Mouse (Mus musculus): ENCODE measurements around the gene Ankrd36. TPM values are rescaled to one million over a fixed set of nuclear protein-coding genes. Genes with fewer than 3 reads are reported as not detected.
"Not testable (repeated sequence)": the region's sequence is repeated elsewhere in the genome, so short reads cannot be mapped to it uniquely, and the experiment has no call there.

Gene Ankrd36
- total RNA-seq (2022): not detected

- DNase-seq (ENCODE audit: low spot score in 2 of 2): no peak
Observed at GRCm38 (mm10) chr11:5569474-5569873, at the start of gene Ankrd36. Ankrd36 (plus strand) TSS chr11:5569684.

- peak; percentile 95 to 98 for DNase-seq (ENCODE audit: low spot score in 2 of 2)
Observed at GRCm38 (mm10) chr11:5520412-5521265, 48.8 kb upstream of the Ankrd36 start, which contains the start of gene Xbp1. Xbp1 (plus strand) TSS chr11:5520659.

- DNase-seq (ENCODE audit: low spot score in 2 of 2): no peak
Observed at GRCm38 (mm10) chr11:5521266-5521515, 48.3 kb upstream of the Ankrd36 start.

GRCm38 (mm10) chr11:5521516-5522291, 47.8 kb upstream of the Ankrd36 start:
- peak; percentile 61 to 72 for DNase-seq (ENCODE audit: low spot score in 2 of 2)

- DNase-seq (ENCODE audit: low spot score in 2 of 2): no peak
Observed at GRCm38 (mm10) chr11:5522798-5523415, 46.6 kb upstream of the Ankrd36 start.

GRCm38 (mm10) chr11:5525418-5525817, 44.1 kb upstream of the Ankrd36 start:
- DNase-seq (ENCODE audit: low spot score in 2 of 2): no peak

GRCm38 (mm10) chr11:5526573-5527439, 42.7 kb upstream of the Ankrd36 start:
- no peak for DNase-seq (ENCODE audit: low spot score in 2 of 2)

- DNase-seq (ENCODE audit: low spot score in 2 of 2): no peak
Observed at GRCm38 (mm10) chr11:5527865-5528523, 41.5 kb upstream of the Ankrd36 start.

GRCm38 (mm10) chr11:5528841-5529240, 40.6 kb upstream of the Ankrd36 start:
- DNase-seq (ENCODE audit: low spot score in 2 of 2): no peak

GRCm38 (mm10) chr11:5530172-5530571, 39.3 kb upstream of the Ankrd36 start:
- no peak for DNase-seq (ENCODE audit: low spot score in 2 of 2)

GRCm38 (mm10) chr11:5530717-5531116, 38.8 kb upstream of the Ankrd36 start:
- no peak for DNase-seq (ENCODE audit: low spot score in 2 of 2)

- no peak for DNase-seq (ENCODE audit: low spot score in 2 of 2)
Observed at GRCm38 (mm10) chr11:5533108-5533507, 36.4 kb upstream of the Ankrd36 start.

- DNase-seq (ENCODE audit: low spot score in 2 of 2): not testable (repeated sequence)
Observed at GRCm38 (mm10) chr11:5537454-5537853, 32.0 kb upstream of the Ankrd36 start.

GRCm38 (mm10) chr11:5540331-5540730, 29.2 kb upstream of the Ankrd36 start:
- DNase-seq (ENCODE audit: low spot score in 2 of 2): no peak

- DNase-seq (ENCODE audit: low spot score in 2 of 2): no peak
Observed at GRCm38 (mm10) chr11:5541230-5541798, 28.2 kb upstream of the Ankrd36 start.

GRCm38 (mm10) chr11:5541799-5542481, 27.5 kb upstream of the Ankrd36 start, which contains the start of gene Ccdc117:
Ccdc117 (minus strand) TSS chr11:5542187.
- peak; percentile 84 to 86 for DNase-seq (ENCODE audit: low spot score in 2 of 2)

GRCm38 (mm10) chr11:5542482-5543185, 26.9 kb upstream of the Ankrd36 start:
- DNase-seq (ENCODE audit: low spot score in 2 of 2): no peak

- no peak for DNase-seq (ENCODE audit: low spot score in 2 of 2)
Observed at GRCm38 (mm10) chr11:5543281-5543680, 26.2 kb upstream of the Ankrd36 start.

GRCm38 (mm10) chr11:5544709-5545108, 24.8 kb upstream of the Ankrd36 start:
- DNase-seq (ENCODE audit: low spot score in 2 of 2): not testable (repeated sequence)

Data from layer of hippocampus, adult 8-10 months (tissue).